Mouse (Mus musculus) ES-E14 (cell line): ENCODE measurements around the gene S100b.

Source experiments
- HCFC1 ChIP-seq: IDR thresholded peaks from 2 replicates; pipeline ENCODE4 v1.6.1; 2012; ENCODE audit warnings: low read length, inconsistent platforms, borderline replicate concordance; ENCODE audit not compliant: insufficient read depth
- ZC3H11A ChIP-seq: IDR thresholded peaks from 2 replicates; pipeline ENCODE4 v1.6.1; 2012; ENCODE audit warnings: low read depth, mild to moderate bottlenecking, inconsistent platforms, low read length, borderline replicate concordance
- ZNF384 ChIP-seq: IDR thresholded peaks from 2 replicates; pipeline ENCODE4 v1.6.1; 2012; ENCODE audit warnings: low read depth, low read length, inconsistent platforms

GRCm38 (mm10) chr10:76247960-76248646 lies 5.5 kb upstream of the S100b start:
- TF ChIP-seq ZC3H11A: no peak
- no peak for TF ChIP-seq HCFC1
- TF ChIP-seq ZNF384: no peak
